In the genomic region with DNA sequence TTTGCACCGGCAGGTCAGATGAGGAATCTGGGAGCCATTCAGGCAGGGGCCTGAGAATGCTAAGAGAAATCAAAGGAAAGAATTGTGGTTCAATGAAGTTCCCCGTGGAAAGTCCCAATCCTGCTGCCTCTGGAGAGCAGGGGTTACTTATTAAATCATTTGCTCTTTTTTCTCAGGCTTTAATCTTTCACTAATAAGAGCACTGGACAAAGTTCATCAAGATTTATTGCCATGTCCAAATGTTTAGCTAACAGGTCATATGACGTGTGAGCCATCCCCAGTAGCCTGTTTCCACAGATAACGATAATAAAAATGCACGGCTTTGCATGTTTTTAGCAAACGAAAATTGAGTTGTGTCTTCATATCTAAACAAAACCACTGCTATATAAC, we compare ENCODE assay signal across 30 mouse cellular contexts.
DNase-seq lines count a peak whose midpoint lies in the region; ATAC-seq and TF ChIP-seq lines count a peak whose summit lies in the region.
"Had no signal": no experiment of that assay in that cellular context is flagged by ENCODE, and none has a peak within 500 bp of the region (broad histone marks: within the 10 kb centered on the region; RNA-seq: fewer than 3 reads in every experiment).

No protein-coding gene starts in this region.

- peak; percentile 75 for ATAC-seq in intestine, embryonic 14.5 days (replicated peaks; ENCODE audit: low FRiP score, low TSS enrichment, low read depth)
- ATAC-seq in intestine, postnatal 0 days, result peak; percentile 79
- ATAC-seq in hindbrain, postnatal 0 days, result no peak
- no peak for ATAC-seq in hindbrain, embryonic 13.5 days (ENCODE audit: low FRiP score)
- ATAC-seq: forebrain, embryonic 14.5 days; inflammation-experienced regulatory T-cells, adult 6 months; liver, postnatal 0 days; midbrain, embryonic 13.5 days had no signal

- H3K4me3 ChIP-seq in intestine, embryonic 14.5 days (ENCODE audit: low read depth, low read length), result no peak overlapping the region
- H3K4me3 ChIP-seq in intestine, postnatal 0 days (ENCODE audit: low read depth, low read length), result no peak overlapping the region
- no peak overlapping the region for H3K4me3 ChIP-seq in hindbrain, postnatal 0 days (ENCODE audit: low read length)
- no peak overlapping the region for H3K4me3 ChIP-seq in hindbrain, embryonic 13.5 days
- H3K4me3 ChIP-seq: embryonic facial prominence, embryonic 12.5 days; heart, embryonic 12.5 days; left cerebral cortex, adult 2 months; limb, embryonic 12.5 days; midbrain, embryonic 13.5 days; neural tube, embryonic 13.5 days had no signal

- no peaks in the 10 kb centered on the region for H3K27me3 ChIP-seq in intestine, embryonic 14.5 days (replicated peaks; ENCODE audit: control insufficient read depth, insufficient read depth, low read length)
- H3K27me3 ChIP-seq in intestine, postnatal 0 days (replicated peaks; ENCODE audit: control insufficient read depth, insufficient read depth, low read length), result no peaks in the 10 kb centered on the region
- H3K27me3 ChIP-seq in hindbrain, postnatal 0 days (ENCODE audit: insufficient read depth, low read length), result no peaks in the 10 kb centered on the region
- H3K27me3 ChIP-seq in hindbrain, embryonic 13.5 days, result no peaks in the 10 kb centered on the region
- H3K27me3 ChIP-seq: embryonic facial prominence, embryonic 12.5 days; heart, embryonic 12.5 days; limb, embryonic 12.5 days; midbrain, embryonic 13.5 days; neural tube, embryonic 13.5 days had no signal

- no peak overlapping the region for H3K4me2 ChIP-seq in intestine, embryonic 14.5 days (ENCODE audit: low read length)
- peak overlapping the region; percentile 21; the same call in 1 of the 2 replicates for H3K4me2 ChIP-seq in intestine, postnatal 0 days (replicated peaks; ENCODE audit: low read depth)
- no peak overlapping the region for H3K4me2 ChIP-seq in hindbrain, postnatal 0 days (ENCODE audit: low read depth, low read length)
- H3K4me2 ChIP-seq in hindbrain, embryonic 13.5 days, result no peak overlapping the region
- H3K4me2 ChIP-seq: embryonic facial prominence, embryonic 12.5 days; heart, embryonic 12.5 days; hindbrain, embryonic 14.5 days; limb, embryonic 12.5 days; liver, embryonic 11.5 days; midbrain, embryonic 13.5 days; neural tube, embryonic 13.5 days had no signal

- peak; percentile 23 to 54 for DNase-seq in kidney, adult 8-10 months
- no peak for DNase-seq in kidney, adult 18-20 months
- no peak for DNase-seq in intestine, embryonic 14.5 days (ENCODE audit: low spot score)
- peak; percentile 30 for DNase-seq in kidney, postnatal 14 days
- DNase-seq in spleen, postnatal 36 days (ENCODE audit: low spot score in 2 of 2), result no peak
- DNase-seq in hindbrain, postnatal 0 days (ENCODE audit: low spot score), result no peak
- DNase-seq: adrenal gland, adult 8-10 months; cerebellum, adult 2 months; cerebellum, postnatal 25 days; gastrocnemius, postnatal 25 days; heart, adult 18-20 months; heart, postnatal 4 days; liver, postnatal 0 days; lung, postnatal 10 days; right cerebral cortex, postnatal 4 days; thymus, adult 18-20 months; thymus, postnatal 25 days had no signal

- TF ChIP-seq CTCF in intestine, postnatal 0 days (IDR thresholded peaks at IDR 0.05; ENCODE audit: low read depth), result no peak
- TF ChIP-seq CTCF in hindbrain, postnatal 0 days (IDR thresholded peaks at IDR 0.05; ENCODE audit: low read depth), result no peak

- H3K9ac ChIP-seq in intestine, embryonic 14.5 days (ENCODE audit: low read length), result no peak overlapping the region
- no peak overlapping the region for H3K9ac ChIP-seq in intestine, postnatal 0 days (ENCODE audit: low read depth, low read length)
- H3K9ac ChIP-seq in hindbrain, postnatal 0 days (replicated peaks; ENCODE audit: low read length), result no peak overlapping the region
- H3K9ac ChIP-seq in hindbrain, embryonic 13.5 days, result no peak overlapping the region
- H3K9ac ChIP-seq: embryonic facial prominence, embryonic 12.5 days; heart, embryonic 12.5 days; hindbrain, embryonic 14.5 days; limb, embryonic 12.5 days; liver, postnatal 0 days; midbrain, embryonic 13.5 days; neural tube, embryonic 13.5 days had no signal

- 33% methylated on average over 6 of the region's 6 CpGs for WGBS in intestine, embryonic 14.5 days
- WGBS in intestine, postnatal 0 days, result 30% methylated on average over 6 of the region's 6 CpGs
- WGBS in hindbrain, postnatal 0 days, result 89% methylated on average over 6 of the region's 6 CpGs
- WGBS in hindbrain, embryonic 13.5 days, result 85% methylated on average over 6 of the region's 6 CpGs

- H3K36me3 ChIP-seq in intestine, embryonic 14.5 days (ENCODE audit: control insufficient read depth, insufficient read depth, low read length), result no peaks in the 10 kb centered on the region
- no peaks in the 10 kb centered on the region for H3K36me3 ChIP-seq in intestine, postnatal 0 days (ENCODE audit: control insufficient read depth, insufficient read depth)
- no peaks in the 10 kb centered on the region for H3K36me3 ChIP-seq in hindbrain, postnatal 0 days (ENCODE audit: insufficient read depth, low read length)
- H3K36me3 ChIP-seq in hindbrain, embryonic 13.5 days, result no peaks in the 10 kb centered on the region
- H3K36me3 ChIP-seq: embryonic facial prominence, embryonic 12.5 days; heart, embryonic 12.5 days; limb, embryonic 12.5 days; midbrain, embryonic 13.5 days; neural tube, embryonic 13.5 days had no signal

- no peak overlapping the region for H3K27ac ChIP-seq in intestine, embryonic 14.5 days (ENCODE audit: low read depth)
- peak overlapping the region; percentile 58; the same call in 1 of the 2 replicates for H3K27ac ChIP-seq in intestine, postnatal 0 days (ENCODE audit: low read depth, low read length)
- no peak overlapping the region for H3K27ac ChIP-seq in hindbrain, postnatal 0 days
- H3K27ac ChIP-seq in hindbrain, embryonic 13.5 days, result no peak overlapping the region
- H3K27ac ChIP-seq: embryonic facial prominence, embryonic 12.5 days; hindbrain, embryonic 14.5 days; left cerebral cortex, adult 2 months; limb, embryonic 12.5 days; macrophage; midbrain, embryonic 13.5 days; neural tube, embryonic 13.5 days had no signal

- no peaks in the 10 kb centered on the region for H3K9me3 ChIP-seq in intestine, embryonic 14.5 days (ENCODE audit: control insufficient read depth, low read length)
- H3K9me3 ChIP-seq in intestine, postnatal 0 days (ENCODE audit: control insufficient read depth), result no peaks in the 10 kb centered on the region
- H3K9me3 ChIP-seq in hindbrain, postnatal 0 days (ENCODE audit: low read length), result no peaks in the 10 kb centered on the region
- no peaks in the 10 kb centered on the region for H3K9me3 ChIP-seq in hindbrain, embryonic 13.5 days
- H3K9me3 ChIP-seq: embryonic facial prominence, embryonic 12.5 days; limb, embryonic 12.5 days; midbrain, embryonic 13.5 days; neural tube, embryonic 13.5 days had no signal

- H3K4me1 ChIP-seq in intestine, embryonic 14.5 days (replicated peaks; ENCODE audit: control insufficient read depth, insufficient read depth, low read length), result no peaks in the 10 kb centered on the region; the same call in 1 of the 2 replicates
- H3K4me1 ChIP-seq in intestine, postnatal 0 days (replicated peaks; ENCODE audit: control insufficient read depth, insufficient read depth, low read length), result no peaks in the 10 kb centered on the region
- H3K4me1 ChIP-seq in hindbrain, postnatal 0 days (ENCODE audit: insufficient read depth, low read length), result no peaks in the 10 kb centered on the region
- H3K4me1 ChIP-seq in hindbrain, embryonic 13.5 days (replicated peaks), result no peaks in the 10 kb centered on the region
- H3K4me1 ChIP-seq: embryonic facial prominence, embryonic 12.5 days; heart, embryonic 12.5 days; limb, embryonic 12.5 days; midbrain, embryonic 13.5 days; neural tube, embryonic 13.5 days had no signal

Comparison
In these comparisons a context has a peak if more than half of its experiments do, and no peak if none do; other contexts are left out.
1. DNase-seq: peak in kidney, adult 8-10 months (2 of 2) and kidney, postnatal 14 days (single experiment); none in kidney, adult 18-20 months (single experiment), intestine, embryonic 14.5 days (single experiment), spleen, postnatal 36 days (0 of 2) and hindbrain, postnatal 0 days (single experiment).
2. ATAC-seq: peak in intestine, embryonic 14.5 days (single experiment) and intestine, postnatal 0 days (single experiment); none in hindbrain, postnatal 0 days (single experiment) and hindbrain, embryonic 13.5 days (single experiment).